Mouse (Mus musculus) layer of hippocampus, postnatal 36 days (tissue): Measurements from ENCODE around the gene Ehd2. TPM values are rescaled to one million over a fixed set of nuclear protein-coding genes. Genes with fewer than 3 reads are reported as not detected.
A peak's percentile ranks its signal among the peaks of the same experiment; 100 is the strongest.
"Not testable (repeated sequence)": the region's sequence is repeated elsewhere in the genome, so short reads cannot be mapped to it uniquely, and the experiment has no call there.

Source experiments
- DNase-seq, 2 experiments: peaks; one replicate each; pipeline ENCODE4 v3.0.0; 2022
- total RNA-seq, 2 experiments: library from RNA; stranded (reverse); gene quantifications; 2 replicates each; pipeline ENCODE4 v1.2.3; 2021

The Ehd2 gene
- total RNA-seq, 2 experiments from 2014 or later = 4.1 to 5.8 TPM

DNA sequence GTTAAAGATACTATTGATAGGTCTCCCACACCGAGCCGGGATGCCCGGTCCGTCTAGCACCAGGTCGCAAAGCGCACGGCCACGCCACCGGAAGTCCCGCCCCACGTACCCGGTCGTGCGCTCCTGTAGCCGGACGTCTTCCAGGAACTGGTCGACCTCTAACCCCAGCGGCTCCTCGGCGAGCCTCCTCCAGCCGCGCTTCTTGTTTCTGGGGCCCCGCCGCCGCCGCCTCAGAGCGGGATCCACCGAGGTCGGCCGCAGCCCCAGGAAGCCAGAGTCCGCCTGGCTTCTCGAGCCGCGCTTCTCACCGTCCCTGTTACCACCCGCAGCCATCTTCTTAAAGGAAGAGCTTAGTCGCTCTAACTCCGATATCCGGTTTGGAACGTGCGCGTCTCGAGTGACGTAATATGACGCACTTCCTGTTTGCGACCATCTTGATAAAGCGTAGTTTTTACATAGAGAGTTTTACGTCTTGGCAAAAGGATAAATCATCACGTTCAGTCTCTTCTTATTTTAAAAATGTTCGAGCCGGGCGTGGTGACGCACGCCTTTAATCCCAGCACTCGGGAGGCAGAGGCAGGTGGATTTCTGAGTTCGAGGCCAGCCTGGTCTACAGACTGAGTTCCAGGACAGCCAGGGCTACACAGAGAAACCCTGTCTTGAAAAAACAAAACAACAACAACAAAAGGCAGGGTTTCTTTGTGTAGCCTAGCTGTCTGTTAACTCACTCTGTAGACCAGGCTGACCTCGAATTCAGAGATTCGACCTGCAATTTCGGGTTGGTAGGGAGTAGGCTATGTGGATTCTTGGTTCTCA, 21.4 kb downstream of the Ehd2 start, which contains the start of gene Nop53:
TSS of gene Nop53 (minus strand) at position 354 of the 816 bp plus-strand sequence.
- DNase-seq = peak; percentile 94 to 95

DNA sequence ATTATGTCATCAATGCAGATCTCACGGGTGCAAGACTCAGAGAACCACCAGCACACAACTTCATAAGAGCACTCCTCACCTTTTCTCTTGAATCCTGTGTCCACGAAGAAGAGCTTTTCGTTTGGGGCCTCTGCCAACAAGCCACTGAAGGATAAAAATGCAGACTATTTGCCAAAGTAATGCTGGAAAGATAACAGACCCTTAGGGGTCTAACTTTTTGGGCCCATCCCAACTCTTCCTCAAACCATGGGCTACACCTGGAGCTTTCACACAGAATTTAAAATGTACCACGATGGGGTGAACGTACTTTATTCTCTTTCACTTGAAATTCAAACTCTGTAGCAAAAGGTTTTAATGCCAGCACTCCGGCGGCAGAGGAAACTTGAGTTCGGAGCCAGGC, 22.2 kb downstream of the Ehd2 start:
- no peak for DNase-seq

DNA sequence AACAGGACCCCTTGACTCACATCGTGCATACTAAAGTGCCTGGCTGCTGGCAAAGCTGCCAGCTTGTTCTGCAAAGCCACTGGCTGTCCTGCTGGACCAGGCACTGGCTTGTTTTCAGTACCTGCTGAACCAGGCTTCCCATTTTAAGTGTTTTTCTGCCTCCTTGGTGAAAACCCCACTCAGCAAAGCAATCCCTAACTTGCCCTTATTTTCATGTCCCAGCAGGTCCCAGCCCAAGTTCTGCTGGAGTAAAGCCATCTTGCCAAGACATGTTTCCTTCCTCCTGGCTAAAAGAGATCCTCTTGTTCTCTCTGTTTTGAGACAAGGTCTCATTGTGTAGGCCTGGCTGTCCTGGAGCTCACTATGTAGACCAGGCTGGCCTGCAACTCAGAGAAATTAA, 23.1 kb downstream of the Ehd2 start:
- DNase-seq = no peak

- DNase-seq = no peak
Measured at GRCm38 (mm10) chr7:15938621-15939020, 28.7 kb downstream of the Ehd2 start.

DNA sequence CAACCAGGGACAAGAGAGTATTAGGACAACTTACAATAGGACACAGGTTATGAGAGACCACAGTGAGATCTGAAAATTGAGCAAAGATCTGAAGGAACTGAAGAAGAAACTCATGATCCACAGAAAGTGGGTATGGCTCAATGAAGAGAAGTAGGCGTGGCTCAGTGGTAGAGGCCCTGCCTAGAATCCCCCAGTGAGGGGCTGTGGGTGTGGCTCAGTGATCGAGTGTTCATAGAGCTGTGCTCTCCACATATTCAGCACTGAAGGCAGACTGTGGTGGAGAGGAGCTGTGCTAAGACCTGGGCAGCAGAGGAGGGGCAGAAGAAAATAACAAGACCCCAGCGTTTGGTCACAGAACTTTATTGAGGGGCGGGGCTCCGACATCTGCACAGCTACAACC, 29.9 kb downstream of the Ehd2 start:
- no peak for DNase-seq

GRCm38 (mm10) chr7:15933437-15934359, 33.7 kb downstream of the Ehd2 start:
- DNase-seq = peak; percentile 54 to 61

GRCm38 (mm10) chr7:15931635-15932034, 35.7 kb downstream of the Ehd2 start:
- no peak for DNase-seq

GRCm38 (mm10) chr7:15930543-15930942, 36.8 kb downstream of the Ehd2 start:
- DNase-seq = no peak

- DNase-seq = no peak
Measured at GRCm38 (mm10) chr7:15929910-15930309, 37.5 kb downstream of the Ehd2 start.

DNA sequence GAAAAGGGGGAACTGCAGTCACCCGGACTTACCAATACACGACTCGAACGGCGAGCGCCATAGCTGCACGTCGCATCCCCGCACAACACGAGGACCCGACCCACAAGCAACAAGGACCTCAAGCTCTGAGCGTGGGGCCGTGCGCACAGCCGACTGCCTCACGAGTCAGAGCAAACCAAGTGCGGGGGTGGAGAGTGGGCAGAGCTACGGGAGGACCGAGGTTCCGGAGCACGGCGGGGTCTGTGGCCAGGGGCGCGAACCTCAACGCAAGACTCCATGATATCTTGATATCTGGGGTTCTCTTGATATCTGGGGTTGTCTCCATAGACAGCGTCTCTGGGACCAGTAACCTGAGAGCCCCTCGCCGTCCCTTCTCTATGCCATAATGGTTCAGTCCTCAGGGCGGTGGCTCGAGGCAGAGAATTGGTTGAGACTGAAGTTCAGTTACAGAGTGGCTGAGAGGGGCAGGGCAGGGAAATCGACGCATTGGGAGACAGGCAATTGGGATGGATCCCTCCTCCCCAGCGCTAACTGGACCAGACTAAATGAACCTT, 45.1 kb downstream of the Ehd2 start, which contains the start of gene Selenow:
TSS of gene Selenow (minus strand) at position 183 of the 554 bp plus-strand sequence.
- peak; percentile 92 for DNase-seq

DNA sequence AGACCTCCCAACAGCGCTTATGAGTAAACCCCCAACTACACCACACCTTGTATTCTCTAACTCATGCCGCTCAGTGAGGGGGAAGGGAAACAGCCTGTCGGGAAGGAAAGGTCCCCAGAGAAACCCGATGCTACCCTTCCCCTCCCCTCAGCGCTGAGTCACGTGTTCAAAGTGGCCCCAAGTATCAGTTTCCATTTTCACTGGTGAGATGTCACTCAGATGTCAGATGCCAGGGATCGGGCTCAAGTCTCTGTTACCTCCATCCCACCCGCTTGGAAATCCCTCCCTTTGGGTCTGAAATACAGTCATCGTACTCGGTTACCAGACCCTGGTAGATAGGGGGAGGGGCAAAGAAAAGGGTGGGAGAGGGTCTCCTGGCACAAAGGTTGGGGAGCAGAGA, 45.6 kb downstream of the Ehd2 start:
- peak in 1 of 2 experiments; percentile 38 for DNase-seq

DNA sequence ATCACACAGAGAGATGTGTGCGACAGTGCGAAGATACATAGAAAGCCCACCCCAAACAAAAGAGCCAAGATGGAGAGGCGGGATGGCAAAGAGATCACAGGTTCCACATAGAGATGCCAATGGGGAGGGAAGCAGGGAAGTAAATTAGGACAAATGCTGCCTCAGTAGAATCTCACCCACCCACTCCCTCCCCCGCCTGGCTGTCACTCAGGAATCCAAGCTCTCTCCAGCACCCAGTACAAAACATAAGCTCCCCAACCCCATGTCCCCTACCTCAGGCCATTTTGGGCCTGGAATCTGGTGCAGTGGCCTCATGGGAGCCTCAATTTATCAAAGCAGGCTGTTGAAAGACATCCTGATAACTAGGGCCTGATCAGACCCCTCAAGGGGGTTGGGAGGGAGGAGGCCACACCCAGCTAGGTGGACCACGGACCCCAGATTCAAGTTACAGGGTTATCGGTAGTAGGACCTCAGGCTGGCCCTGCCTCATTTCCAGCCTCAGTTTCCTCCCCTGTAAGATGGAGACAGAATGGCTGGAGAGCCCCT, 46.6 kb downstream of the Ehd2 start:
- peak in 1 of 2 experiments; percentile 36 for DNase-seq

DNA sequence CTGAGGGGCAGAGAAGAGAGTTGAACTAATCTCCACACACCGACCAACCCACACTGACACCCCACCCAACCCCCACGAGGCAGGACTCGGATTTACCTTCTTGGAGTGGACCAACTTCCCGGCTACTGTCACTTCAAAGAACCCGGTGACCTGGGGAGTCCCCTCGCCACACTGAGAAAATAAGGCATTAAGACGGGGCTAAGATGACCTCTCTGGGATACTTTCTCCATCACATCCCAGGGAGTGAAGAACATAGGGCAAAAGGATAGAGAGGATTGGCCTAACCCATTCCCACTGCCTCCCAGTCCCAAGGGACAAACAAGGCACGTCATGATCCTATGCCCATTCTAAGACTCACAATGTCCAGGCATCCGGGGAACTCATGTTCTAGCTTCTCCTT, 47.4 kb downstream of the Ehd2 start:
- no peak for DNase-seq

DNA sequence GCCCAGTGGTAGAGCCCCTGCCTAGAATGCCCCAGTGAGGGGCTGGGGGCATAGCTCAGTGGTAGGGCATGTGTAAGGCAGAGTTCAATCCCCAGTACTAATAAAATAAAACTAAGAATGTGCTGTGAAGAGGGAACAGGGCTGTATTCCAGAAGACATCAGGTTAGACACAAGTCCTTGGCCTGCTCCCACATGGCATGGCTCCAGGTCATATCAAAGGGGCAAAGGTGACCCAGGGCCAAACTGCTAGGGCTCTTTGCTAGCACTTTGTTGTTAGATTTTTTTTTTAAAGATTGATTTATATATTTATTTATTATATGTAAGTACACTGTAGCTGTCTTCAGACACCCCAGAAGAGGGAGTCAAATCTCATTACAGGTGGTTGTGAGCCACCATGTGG, 49.0 kb downstream of the Ehd2 start:
- no peak for DNase-seq

- DNase-seq = no peak
Measured at GRCm38 (mm10) chr7:15916996-15917395, 50.4 kb downstream of the Ehd2 start.

- no peak for DNase-seq
Measured at GRCm38 (mm10) chr7:15916134-15916723, 51.1 kb downstream of the Ehd2 start.

- not testable (repeated sequence) for DNase-seq
Measured at GRCm38 (mm10) chr7:15915695-15916094, 51.7 kb downstream of the Ehd2 start.

- DNase-seq = no peak
Measured at GRCm38 (mm10) chr7:15914751-15915150, 52.6 kb downstream of the Ehd2 start.

- DNase-seq = peak in 1 of 2 experiments; percentile 40
Measured at GRCm38 (mm10) chr7:15914252-15914651, 53.1 kb downstream of the Ehd2 start.

GRCm38 (mm10) chr7:15912183-15912582, 55.2 kb downstream of the Ehd2 start:
- peak in 1 of 2 experiments; percentile 58 for DNase-seq

DNA sequence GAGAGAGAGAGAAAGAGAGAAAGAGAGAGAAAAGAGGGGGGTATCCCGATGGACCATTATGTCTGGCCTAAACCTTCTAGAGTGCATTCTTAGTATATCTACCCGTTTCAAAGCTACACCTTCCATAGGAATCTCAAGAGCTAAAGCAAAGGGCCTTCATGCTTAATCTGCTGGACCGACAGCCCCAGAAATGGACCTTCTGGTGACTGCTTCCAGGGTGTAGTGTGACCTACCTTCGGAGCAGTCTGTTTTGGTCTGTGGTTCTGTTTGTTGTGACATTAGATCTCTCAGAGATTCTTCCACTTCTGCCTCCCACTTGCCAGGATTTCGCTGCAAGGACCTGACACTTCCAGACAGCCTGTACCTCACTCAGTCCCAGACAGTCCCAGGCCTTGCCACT, 56.8 kb downstream of the Ehd2 start:
- no peak for DNase-seq

DNA sequence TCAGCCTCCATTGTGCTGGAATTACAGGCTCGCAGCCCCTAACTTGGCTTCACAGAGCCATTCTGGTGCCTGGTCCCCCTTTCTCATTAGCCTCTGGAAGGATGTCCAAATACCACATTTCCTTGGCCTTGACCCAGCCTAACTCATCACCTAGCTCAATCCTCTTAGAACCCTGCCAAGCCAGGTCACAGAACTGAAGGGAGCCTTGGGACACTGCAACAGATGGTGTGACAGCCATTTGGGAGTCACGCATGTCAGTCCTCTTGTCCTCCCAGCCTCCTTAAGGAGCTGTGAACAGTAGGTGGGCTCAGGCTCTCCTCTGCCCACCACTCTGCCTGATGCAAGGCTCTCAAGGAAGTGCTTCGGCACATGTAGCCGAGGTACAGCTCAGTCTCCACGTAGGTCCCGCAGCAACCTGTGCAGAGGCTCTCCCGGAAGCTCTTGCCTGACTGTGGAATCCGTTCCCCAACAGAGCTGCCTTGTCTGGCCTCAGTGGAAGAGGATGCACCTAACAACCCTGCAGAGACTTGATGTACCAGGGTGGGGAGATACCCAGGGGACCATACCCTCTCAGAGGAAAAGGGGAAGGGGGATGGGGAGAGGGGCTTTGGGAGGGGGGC, 59.3 kb downstream of the Ehd2 start:
- DNase-seq = no peak
